Mouse (Mus musculus) frontal cortex, postnatal 10 days (tissue): ENCODE data around the gene Pnp2.
"Not testable (repeated sequence)": the region's sequence is repeated elsewhere in the genome, so short reads cannot be mapped to it uniquely, and the experiment has no call there.

Source experiments
- DNase-seq, 2 experiments: peaks; one replicate each; pipeline ENCODE4 v3.0.0; 2022; ENCODE audit warnings: low spot score in 2 of 2, mixed read lengths in 1 of 2

The Pnp2 gene

GRCm38 (mm10) chr14:50957146-50957545 is 1.4 kb downstream of the Pnp2 start:
- DNase-seq = not testable (repeated sequence)

- not testable (repeated sequence) for DNase-seq
These were observed 2.6 kb downstream of the Pnp2 start for GRCm38 (mm10) chr14:50958289-50958995.

DNA sequence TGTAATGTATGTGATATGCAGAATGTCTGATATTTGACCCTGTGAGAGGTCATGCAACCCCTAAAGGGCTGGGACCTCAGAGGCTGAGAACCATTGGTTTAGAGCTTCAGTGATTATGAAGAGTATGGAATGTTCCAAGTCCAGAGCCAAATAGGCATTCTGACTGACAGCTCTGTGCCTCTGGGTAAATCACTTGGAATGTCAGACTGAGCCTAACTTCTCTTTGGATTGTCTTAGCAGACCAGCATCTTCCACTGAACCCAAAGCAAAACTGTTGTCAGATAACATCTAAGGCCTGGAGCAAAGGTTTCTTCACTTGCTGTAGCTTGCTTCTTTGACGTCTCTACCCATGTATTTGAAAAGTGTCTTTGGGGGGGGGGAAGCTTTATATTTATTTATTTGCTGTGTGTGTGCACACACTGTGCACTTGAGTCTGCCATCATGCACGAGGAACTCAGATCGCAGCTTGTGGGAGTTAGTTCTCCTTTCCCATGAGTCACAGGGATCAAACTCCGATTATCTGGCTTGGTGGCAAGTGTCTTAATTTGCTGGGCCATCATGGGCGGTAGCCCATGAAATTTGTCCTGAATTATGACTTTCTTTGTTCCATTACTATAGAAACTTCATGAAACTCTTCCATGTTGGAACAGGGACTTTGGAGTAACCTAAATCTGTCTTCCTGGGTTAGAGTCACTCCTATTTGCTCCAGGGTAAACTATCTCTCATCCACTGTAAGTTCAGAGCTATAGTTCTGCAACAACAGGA is 12.6 kb downstream of the Pnp2 start:
- no peak for DNase-seq

GRCm38 (mm10) chr14:50969041-50969440 is 13.2 kb downstream of the Pnp2 start:
- no peak for DNase-seq

GRCm38 (mm10) chr14:50969558-50970544 is 14.1 kb downstream of the Pnp2 start:
- DNase-seq = peak; percentile 51 to 52

GRCm38 (mm10) chr14:50970822-50971221 is 15.0 kb downstream of the Pnp2 start:
- no peak for DNase-seq

GRCm38 (mm10) chr14:50973054-50973453 is 17.3 kb downstream of the Pnp2 start:
- DNase-seq = not testable (repeated sequence)

DNA sequence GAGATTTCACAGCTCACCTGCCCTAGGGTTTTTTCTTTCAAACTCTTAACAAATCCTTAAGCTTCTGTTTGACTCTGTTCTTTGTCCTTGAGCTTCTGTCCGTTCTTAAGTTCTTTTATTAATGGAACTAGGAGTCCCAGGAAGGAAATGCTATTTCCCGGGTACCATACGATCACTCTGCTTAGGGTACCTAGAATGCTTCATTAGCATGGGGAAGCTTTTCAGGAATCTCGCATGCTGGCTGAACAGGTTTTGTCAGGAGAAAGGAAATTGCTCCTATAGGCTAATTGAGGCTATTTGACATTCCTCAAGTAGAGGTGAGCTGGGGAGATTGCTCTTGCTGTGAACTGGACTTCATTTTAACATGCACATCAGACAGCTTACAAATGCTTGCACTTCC is 17.9 kb downstream of the Pnp2 start:
- DNase-seq = no peak

DNA sequence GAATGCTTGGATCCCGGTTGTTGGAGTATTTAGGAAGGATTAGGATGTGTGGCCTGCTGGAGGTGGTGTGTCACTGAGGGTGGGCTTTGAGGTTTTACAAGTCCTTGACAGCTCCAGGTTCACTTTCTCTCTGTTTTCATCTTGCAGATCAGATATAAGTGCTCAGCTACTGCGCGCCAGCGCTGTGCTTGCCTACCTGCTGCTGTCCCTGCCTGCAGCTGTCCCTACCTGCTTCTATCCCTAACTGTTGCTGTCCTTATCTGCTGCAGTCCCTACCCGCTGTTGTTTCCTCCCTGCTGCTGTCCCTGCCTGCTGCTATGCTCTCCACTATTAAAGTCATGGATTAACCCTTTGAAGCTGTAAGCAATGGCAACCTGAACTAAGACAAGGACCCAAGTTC is 19.2 kb downstream of the Pnp2 start:
- no peak for DNase-seq

GRCm38 (mm10) chr14:50976674-50977073 is 20.9 kb downstream of the Pnp2 start:
- DNase-seq = no peak

DNA sequence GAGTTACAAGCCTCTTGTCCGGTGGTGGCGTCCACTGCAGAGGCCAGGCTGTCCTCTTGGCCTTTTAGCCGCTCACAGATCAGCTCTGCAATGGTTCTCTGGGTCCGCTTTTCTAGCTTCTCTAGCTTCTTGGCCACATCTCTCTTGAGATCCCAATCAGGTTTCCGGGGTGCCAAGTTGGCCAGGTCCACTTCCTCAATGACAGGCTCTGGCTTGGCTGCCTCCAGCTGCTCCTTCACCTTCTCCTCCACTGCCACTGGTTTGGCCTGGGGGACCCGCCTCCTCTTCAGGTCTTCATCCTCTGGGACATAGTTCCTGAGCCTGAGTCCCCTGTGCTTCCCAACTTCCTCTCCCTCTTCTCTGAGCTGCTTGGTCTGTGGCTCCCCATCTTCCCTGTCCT is 22.7 kb downstream of the Pnp2 start:
- DNase-seq = not testable (repeated sequence)

- no peak for DNase-seq
These were observed 23.8 kb downstream of the Pnp2 start for GRCm38 (mm10) chr14:50979631-50980030.

GRCm38 (mm10) chr14:50981207-50981606 is 25.4 kb downstream of the Pnp2 start:
- no peak for DNase-seq

DNA sequence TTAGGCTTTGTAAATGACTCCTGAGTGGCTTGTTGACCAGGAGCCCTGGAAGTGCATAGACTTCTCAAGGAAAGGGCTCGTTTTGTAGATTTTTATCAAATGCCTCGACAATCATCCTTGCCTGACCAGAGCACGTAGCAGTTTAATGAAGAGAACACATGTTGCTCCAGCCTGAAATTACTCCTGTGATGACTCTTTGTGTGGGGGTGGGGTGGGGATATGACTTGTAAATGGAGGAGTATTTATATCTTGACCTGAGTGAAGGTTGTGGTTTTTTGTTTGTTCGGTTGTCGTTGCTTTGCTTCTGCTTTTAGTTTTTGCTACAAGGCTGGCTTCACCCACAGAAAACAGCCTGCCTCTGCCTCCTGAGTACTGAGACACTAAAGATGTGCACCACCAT is 26.0 kb downstream of the Pnp2 start:
- DNase-seq = no peak

- DNase-seq = no peak
These were observed 31.9 kb downstream of the Pnp2 start for GRCm38 (mm10) chr14:50987668-50988067.

GRCm38 (mm10) chr14:50991037-50991436 is 35.2 kb downstream of the Pnp2 start:
- DNase-seq = no peak

DNA sequence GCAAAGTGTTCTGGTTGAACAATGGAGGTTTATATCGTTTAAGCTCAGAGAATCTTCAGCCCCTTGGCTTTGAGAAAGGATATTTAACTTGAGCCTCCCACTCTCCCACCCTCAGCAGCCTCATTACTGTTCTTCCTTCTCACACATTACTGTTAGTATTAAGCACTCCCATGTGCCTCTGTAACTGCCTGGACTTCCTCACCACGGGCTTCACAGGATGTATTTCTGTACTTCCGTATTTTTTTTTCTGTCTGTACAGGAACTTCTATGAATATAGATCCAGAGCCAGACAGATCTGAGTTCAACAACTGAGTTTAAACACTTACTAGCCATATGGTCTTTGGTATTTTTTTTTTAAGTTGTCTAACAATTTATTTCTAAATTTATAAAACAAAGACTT is 41.3 kb downstream of the Pnp2 start:
- DNase-seq = no peak

DNA sequence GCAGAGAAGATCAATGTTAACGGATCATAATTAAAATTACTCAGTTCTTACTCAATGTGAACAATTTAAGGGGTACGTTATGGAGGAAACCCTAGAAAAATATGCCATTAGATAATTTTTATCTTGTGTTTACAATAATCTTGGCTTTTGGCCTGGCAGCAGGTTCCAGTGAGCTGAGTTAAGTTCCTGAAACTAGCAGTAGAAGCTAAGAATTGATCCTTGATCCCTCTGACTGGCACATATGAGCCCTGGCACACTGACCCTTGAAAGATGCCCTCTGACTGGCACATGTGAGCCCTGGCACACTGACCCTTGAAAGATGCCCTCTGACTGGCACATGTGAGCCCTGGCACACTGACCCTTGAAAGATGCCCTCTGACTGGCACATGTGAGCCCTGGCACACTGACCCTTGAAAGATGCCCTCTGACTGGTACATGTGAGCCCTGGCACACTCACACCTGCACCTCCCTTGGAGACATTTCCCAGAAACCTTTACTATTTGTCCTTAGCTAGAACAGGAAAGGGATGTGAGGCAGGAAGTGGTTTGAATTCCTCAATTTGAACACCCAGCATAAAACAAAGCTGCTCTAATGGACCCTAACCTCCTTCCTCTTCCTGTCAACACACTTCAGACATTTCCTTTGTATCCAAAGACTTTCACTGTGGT is 42.3 kb downstream of the Pnp2 start:
- no peak for DNase-seq

DNA sequence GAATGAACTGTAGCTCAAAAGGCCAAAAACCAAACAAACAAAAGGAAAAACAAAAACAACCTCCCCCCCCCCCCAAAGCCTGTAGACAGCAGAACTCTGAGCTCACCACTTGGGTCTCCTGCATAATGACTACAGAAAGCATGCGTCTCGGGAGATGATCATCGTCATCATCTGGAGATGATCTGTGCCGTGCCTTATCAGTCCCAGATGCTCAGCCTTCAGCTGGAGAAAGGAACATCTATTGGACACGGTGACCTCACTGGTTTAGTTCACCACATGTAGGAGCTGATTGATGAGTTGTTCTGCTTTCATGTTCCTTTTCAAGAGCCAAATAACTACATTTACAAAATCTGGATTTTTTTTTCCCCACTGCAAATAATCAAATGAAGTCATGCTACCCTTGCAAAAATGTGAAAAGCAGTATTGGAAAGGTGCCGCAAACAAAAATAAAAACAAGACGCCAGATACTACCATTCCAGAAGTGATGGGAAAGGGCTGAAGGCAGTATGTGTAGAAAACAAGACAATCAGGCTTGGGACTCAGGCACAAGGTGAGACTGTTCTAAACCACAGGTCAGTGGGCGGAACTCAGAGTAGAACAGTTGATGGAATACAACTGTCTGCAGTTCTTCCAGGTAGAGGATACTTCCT is 51.5 kb downstream of the Pnp2 start, which contains the start of gene Rnase10:
Gene Rnase10, plus strand, starts transcription at position 600 of the 650 bp plus-strand sequence.
- DNase-seq = no peak

- peak; percentile 48 to 49 for DNase-seq
These were observed 52.3 kb downstream of the Pnp2 start for GRCm38 (mm10) chr14:51007914-51008713.
